Mouse (Mus musculus): ENCODE measurements around the gene Bloc1s5. TPM values are rescaled to one million over a fixed set of nuclear protein-coding genes. Genes with fewer than 3 reads are reported as not detected.
"Not testable (repeated sequence)": the region's sequence is repeated elsewhere in the genome, so short reads cannot be mapped to it uniquely, and the experiment has no call there.

The Bloc1s5 gene
- 10 to 100 TPM in 1 of 2 experiments, 1 to 10 TPM in 1; 9.1 to 10.6 TPM for total RNA-seq (2021)

GRCm38 (mm10) chr13:38634800-38635269 is at the start of gene Bloc1s5:
Gene Bloc1s5, minus strand, starts transcription at chr13:38635109.
- peak; percentile 97 to 98 for DNase-seq (ENCODE audit: extremely low spot score in 1 of 2, low spot score in 1 of 2)

GRCm38 (mm10) chr13:38672336-38672735 is 37.4 kb upstream of the Bloc1s5 start:
- DNase-seq (ENCODE audit: extremely low spot score in 1 of 2, low spot score in 1 of 2): no peak

- not testable (repeated sequence) for DNase-seq (ENCODE audit: extremely low spot score in 1 of 2, low spot score in 1 of 2)
Observed at GRCm38 (mm10) chr13:38671451-38671850, 36.5 kb upstream of the Bloc1s5 start.

GRCm38 (mm10) chr13:38670051-38670450 is 35.1 kb upstream of the Bloc1s5 start:
- no peak for DNase-seq (ENCODE audit: extremely low spot score in 1 of 2, low spot score in 1 of 2)

GRCm38 (mm10) chr13:38668514-38668913 is 33.6 kb upstream of the Bloc1s5 start:
- DNase-seq (ENCODE audit: extremely low spot score in 1 of 2, low spot score in 1 of 2): peak in 1 of 2 experiments; percentile 28

GRCm38 (mm10) chr13:38664753-38665152 is 29.8 kb upstream of the Bloc1s5 start:
- DNase-seq (ENCODE audit: extremely low spot score in 1 of 2, low spot score in 1 of 2): no peak

GRCm38 (mm10) chr13:38659524-38660136 is 24.7 kb upstream of the Bloc1s5 start:
- DNase-seq (ENCODE audit: extremely low spot score in 1 of 2, low spot score in 1 of 2): no peak

- peak; percentile 81 to 82 for DNase-seq (ENCODE audit: extremely low spot score in 1 of 2, low spot score in 1 of 2)
Observed at GRCm38 (mm10) chr13:38658528-38659280, 23.8 kb upstream of the Bloc1s5 start, which contains the start of gene Eef1e1. Gene Eef1e1, minus strand, starts transcription at chr13:38659058.

GRCm38 (mm10) chr13:38657865-38658264 is 23.0 kb upstream of the Bloc1s5 start:
- no peak for DNase-seq (ENCODE audit: extremely low spot score in 1 of 2, low spot score in 1 of 2)

- DNase-seq (ENCODE audit: extremely low spot score in 1 of 2, low spot score in 1 of 2): no peak
Observed at GRCm38 (mm10) chr13:38650292-38650691, 15.4 kb upstream of the Bloc1s5 start.

GRCm38 (mm10) chr13:38649069-38649468 is 14.2 kb upstream of the Bloc1s5 start:
- DNase-seq (ENCODE audit: extremely low spot score in 1 of 2, low spot score in 1 of 2): no peak

- DNase-seq (ENCODE audit: extremely low spot score in 1 of 2, low spot score in 1 of 2): no peak
Observed at GRCm38 (mm10) chr13:38641414-38641813, 6.5 kb upstream of the Bloc1s5 start.

- no peak for DNase-seq (ENCODE audit: extremely low spot score in 1 of 2, low spot score in 1 of 2)
Observed at GRCm38 (mm10) chr13:38640961-38641360, 6.1 kb upstream of the Bloc1s5 start.

- DNase-seq (ENCODE audit: extremely low spot score in 1 of 2, low spot score in 1 of 2): no peak
Observed at GRCm38 (mm10) chr13:38638694-38639093, 3.8 kb upstream of the Bloc1s5 start.

- DNase-seq (ENCODE audit: extremely low spot score in 1 of 2, low spot score in 1 of 2): peak; percentile 34 to 46
Observed at GRCm38 (mm10) chr13:38634256-38634799, 581 bp downstream of the Bloc1s5 start.

GRCm38 (mm10) chr13:38633287-38634000 is 1.5 kb downstream of the Bloc1s5 start:
- peak in 1 of 2 experiments; percentile 9 for DNase-seq (ENCODE audit: extremely low spot score in 1 of 2, low spot score in 1 of 2)

- DNase-seq (ENCODE audit: extremely low spot score in 1 of 2, low spot score in 1 of 2): no peak
Observed at GRCm38 (mm10) chr13:38632556-38632955, 2.4 kb downstream of the Bloc1s5 start.

- no peak for DNase-seq (ENCODE audit: extremely low spot score in 1 of 2, low spot score in 1 of 2)
Observed at GRCm38 (mm10) chr13:38626229-38626525, 8.7 kb downstream of the Bloc1s5 start.

- peak in 1 of 2 experiments; percentile 31 for DNase-seq (ENCODE audit: extremely low spot score in 1 of 2, low spot score in 1 of 2)
Observed at GRCm38 (mm10) chr13:38625492-38626228, 9.2 kb downstream of the Bloc1s5 start.

GRCm38 (mm10) chr13:38624292-38624902 is 10.5 kb downstream of the Bloc1s5 start:
- no peak for DNase-seq (ENCODE audit: extremely low spot score in 1 of 2, low spot score in 1 of 2)

Measured in layer of hippocampus, postnatal 25 days (tissue).